Mouse (Mus musculus) lung, adult 2 months (tissue): Measurements from ENCODE around the gene Fam184b.

Experiments used
- CTCF ChIP-seq: fragments of 200-500 bp; IDR thresholded peaks from 2 replicates; pipeline ENCODE4 v1.5.1; 2011; ENCODE audit warnings: mild to moderate bottlenecking, low read length, control low read depth; ENCODE audit not compliant: insufficient read depth
- POLR2A ChIP-seq: fragments of 200-500 bp; IDR thresholded peaks from 2 replicates; pipeline ENCODE4 v1.6.1; 2011; ENCODE audit warnings: low read depth, mild to moderate bottlenecking, control low read depth, low read length, borderline replicate concordance; ENCODE audit errors: extremely low read depth

- TF ChIP-seq CTCF: no peak
- TF ChIP-seq POLR2A: no peak
Measured at GRCm38 (mm10) chr5:45595363-45596039, 43.9 kb downstream of the Fam184b start.
